Mouse (Mus musculus): ENCODE data around the gene Wnt10b.

GRCm38 (mm10) chr15:98796803-98797595 is 19.0 kb upstream of the Wnt10b start:
- TF ChIP-seq GATA1 (IDR thresholded peaks at IDR 0.05; ENCODE audit: borderline replicate concordance, low read length) (no peak), FLI1 (IDR thresholded peaks at IDR 0.05; ENCODE audit: low read length) (no peak)
